Mouse (Mus musculus) heart, embryonic 11.5 days (tissue): ENCODE results near the gene Lysmd1. TPM values are rescaled to one million over a fixed set of nuclear protein-coding genes. Genes with fewer than 3 reads are reported as not detected.
A peak's percentile ranks its signal among the peaks of the same experiment; 100 is the strongest.

Source experiments
- ATAC-seq: fragments of 200-750 bp; cut with Nextera tagmentation; replicated peaks from 2 replicates; pipeline ENCODE4 v1.8.0; 2017; ENCODE audit warnings: moderate library complexity; ENCODE audit not compliant: insufficient number of reproducible peaks, low FRiP score, low TSS enrichment
- H3K27ac ChIP-seq: fragments of 300-500 bp; sonication (generic); 2 replicates; pipeline ENCODE4 v1.5.1; 2014; ENCODE audit warnings: mild to moderate bottlenecking, low read depth, low read length
- H3K27me3 ChIP-seq: fragments of 300-500 bp; sonication (generic); 2 replicates; pipeline ENCODE4 v1.6.1; 2014; ENCODE audit warnings: mild to moderate bottlenecking, low read length, mixed read lengths; ENCODE audit not compliant: control insufficient read depth, insufficient read depth
- H3K36me3 ChIP-seq: fragments of 300-500 bp; sonication (generic); 2 replicates; pipeline ENCODE4 v1.6.1; 2014; ENCODE audit warnings: mild to moderate bottlenecking, low read length, moderate library complexity, mixed read lengths; ENCODE audit not compliant: control insufficient read depth, insufficient read depth
- H3K4me1 ChIP-seq: fragments of 300-500 bp; sonication (generic); 2 replicates; pipeline ENCODE4 v1.6.1; 2014; ENCODE audit warnings: low read length; ENCODE audit not compliant: control insufficient read depth, insufficient read depth
- H3K4me2 ChIP-seq: fragments of 300-500 bp; sonication (generic); 2 replicates; pipeline ENCODE4 v1.6.1; 2014; ENCODE audit warnings: mild to moderate bottlenecking, moderate library complexity
- H3K4me3 ChIP-seq: fragments of 300-500 bp; sonication (generic); 2 replicates; pipeline ENCODE4 v1.5.1; 2014; ENCODE audit warnings: low read depth, low read length
- H3K9ac ChIP-seq: fragments of 300-500 bp; sonication (generic); 2 replicates; pipeline ENCODE4 v1.6.1; 2014; ENCODE audit warnings: mild to moderate bottlenecking, low read depth, low read length, moderate library complexity
- H3K9me3 ChIP-seq: fragments of 300-500 bp; sonication (generic); replicated peaks from 2 replicates; pipeline ENCODE4 v1.6.1; 2016; ENCODE audit warnings: low read length; ENCODE audit not compliant: control insufficient read depth
- WGBS: fragments of 180-500 bp; shearing (Covaris S2); extraction: QIAGEN DNeasy Blood & Tissue Kit; methylation state at CpG from one replicate; pipeline ENCODE4 v1.1.7; 2014; ENCODE audit not compliant: insufficient replicate concordance; 5-methylcytosine and 5-hydroxymethylcytosine counted together
- polyA plus RNA-seq: library from polyadenylated mRNA; unstranded; fragments of >200 nt; fragmentation: Nextera tagmentation; extraction: Ambion mirVana; gene quantifications from 2 replicates; pipeline ENCODE4 v1.2.1, GENCODE M21; 2014

The Lysmd1 gene
- polyA plus RNA-seq, 1 experiment from 2014 or later, result 6.5 TPM

DNA sequence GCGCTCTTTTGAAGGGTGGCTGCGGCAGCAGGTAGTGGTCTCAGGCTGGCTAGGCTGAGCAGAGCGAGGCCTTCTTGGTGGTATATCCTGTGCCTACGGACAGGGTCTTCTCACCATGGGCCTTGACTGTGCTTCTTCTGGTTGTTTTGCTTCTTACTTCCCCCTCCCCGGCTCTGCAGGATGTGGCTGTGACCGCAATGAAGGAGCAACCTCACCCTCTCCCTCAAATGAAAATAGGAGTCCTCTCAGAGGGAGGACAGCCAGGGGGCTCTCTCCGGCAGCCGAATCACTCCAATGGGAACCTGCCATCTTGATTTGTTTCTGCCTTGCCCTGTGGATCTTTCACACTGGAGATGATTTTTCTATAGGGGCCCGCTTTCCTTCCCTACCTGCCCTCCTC is 7.6 kb downstream of the Lysmd1 start:
- Histone ChIP-seq H3K9ac (no peak overlapping the region), H3K27ac (no peak overlapping the region), H3K36me3 (no peaks in the 10 kb centered on the region), H3K4me2 (no peak overlapping the region), H3K4me3 (no peak overlapping the region), H3K9me3 (no peaks in the 10 kb centered on the region), H3K27me3 (peaks cover 2% of the 10 kb centered on the region; the same call in 1 of the 2 replicates), H3K4me1 (no peaks in the 10 kb centered on the region)
- 89% methylated on average over 9 of the region's 9 CpGs for WGBS
- no peak for ATAC-seq

DNA sequence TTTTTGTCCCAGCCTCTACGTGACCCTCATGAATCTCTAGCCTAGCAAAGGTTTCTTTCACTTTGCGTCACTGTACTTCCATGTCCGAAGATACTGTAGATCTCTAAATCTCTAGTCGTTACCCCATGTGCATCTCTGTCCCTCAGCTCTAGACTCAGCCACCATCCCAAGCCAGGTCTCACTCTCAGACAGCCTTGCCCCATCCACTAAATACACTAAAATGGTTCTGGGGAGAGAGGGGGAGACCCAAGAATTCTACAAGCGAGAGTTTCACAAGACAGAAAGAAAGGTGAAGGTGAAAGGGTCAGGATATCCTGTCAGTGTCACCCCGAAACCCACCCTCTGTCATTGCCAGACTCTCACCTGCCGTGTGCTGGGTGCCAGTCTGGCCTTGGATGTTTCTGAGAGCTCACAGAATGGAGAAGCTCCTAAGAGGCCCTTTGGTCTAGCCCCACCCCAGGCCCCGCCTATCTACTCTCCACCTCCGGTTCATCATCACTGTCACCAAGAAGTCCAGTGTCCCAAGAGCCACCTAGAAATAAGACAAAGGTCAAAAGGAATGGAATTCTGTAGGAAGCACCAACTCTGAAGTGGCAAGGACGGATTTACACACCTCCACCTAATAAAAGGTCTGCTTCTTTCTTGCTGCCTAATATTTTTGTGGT is 8.2 kb downstream of the Lysmd1 start, which contains the start of gene Tnfaip8l2:
Gene Tnfaip8l2, minus strand, starts transcription at position 409 of the 665 bp plus-strand sequence.
- ATAC-seq, result no peak
- no peak within 1 kb of the TSS for H3K27ac ChIP-seq

DNA sequence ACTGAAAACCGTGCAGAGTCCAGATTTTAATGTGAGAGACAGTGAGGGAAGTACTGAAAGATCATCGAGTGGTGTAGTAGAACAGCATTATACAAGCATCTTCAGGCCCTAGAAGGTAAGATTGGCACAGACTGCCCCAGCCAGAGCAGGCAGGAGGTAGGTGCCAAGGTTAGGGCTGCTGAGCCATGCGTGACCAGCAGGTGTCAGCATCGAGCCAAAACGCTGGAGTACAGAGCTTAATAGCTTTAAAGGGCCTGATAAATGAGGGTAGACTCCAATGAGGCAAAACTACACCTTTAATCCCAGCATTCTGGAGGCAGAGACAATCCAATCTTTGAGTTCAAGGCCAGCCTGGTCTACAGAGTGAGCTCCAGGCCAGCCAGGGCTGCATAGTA is 8.7 kb downstream of the Lysmd1 start:
- no peak overlapping the region for H3K27ac ChIP-seq
- no peaks in the 10 kb centered on the region for H3K9me3 ChIP-seq
- no peaks in the 10 kb centered on the region for H3K36me3 ChIP-seq
- 9% methylated on average over 5 of the region's 5 CpGs for WGBS
- peaks cover 2% of the 10 kb centered on the region; the same call in 1 of the 2 replicates for H3K27me3 ChIP-seq
- H3K9ac ChIP-seq, result no peak overlapping the region
- no peaks in the 10 kb centered on the region for H3K4me1 ChIP-seq
- no peak overlapping the region for H3K4me2 ChIP-seq
- ATAC-seq, result no peak
- no peak overlapping the region for H3K4me3 ChIP-seq

More for the DNA sequence above, 8.2 kb downstream of the Lysmd1 start, which contains the start of gene Tnfaip8l2:
- H3K9ac ChIP-seq, result no peak within 1 kb of the TSS
- H3K4me3 ChIP-seq, result no peak within 1 kb of the TSS
- H3K9me3 ChIP-seq, result no peaks in the 10 kb centered on the region
- peaks cover 2% of the 10 kb centered on the region; the same call in 1 of the 2 replicates for H3K27me3 ChIP-seq
- no peak within 1 kb of the TSS for H3K4me2 ChIP-seq
- H3K36me3 ChIP-seq, result no peaks in the 10 kb centered on the region
- whole genome bisulfite sequencing, result 77% methylated on average over 10 of the region's 10 CpGs
- no peaks in the 10 kb centered on the region for H3K4me1 ChIP-seq

DNA sequence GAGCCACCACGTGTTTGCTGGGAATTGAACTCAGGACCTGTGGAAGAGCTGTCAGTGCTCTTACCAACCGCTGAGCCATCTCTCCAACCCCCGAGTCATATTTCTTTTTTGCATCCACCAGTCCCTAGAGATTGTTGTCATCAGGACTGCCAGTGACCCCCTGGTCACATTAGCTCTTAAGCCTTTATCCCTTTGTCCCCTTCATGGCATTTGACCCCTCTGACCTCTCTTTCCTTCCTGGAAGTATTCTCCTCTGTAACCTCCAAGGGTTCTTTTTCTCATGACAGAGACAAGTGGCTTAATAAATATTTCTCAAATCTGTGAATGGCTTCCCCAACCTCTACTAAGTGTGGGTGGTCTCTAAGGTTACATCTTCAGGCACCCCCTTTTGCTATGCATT is 14.0 kb downstream of the Lysmd1 start:
- Histone ChIP-seq H3K9me3 (no peaks in the 10 kb centered on the region), H3K27me3 (no peaks in the 10 kb centered on the region), H3K27ac (no peak overlapping the region), H3K9ac (no peak overlapping the region), H3K36me3 (no peaks in the 10 kb centered on the region), H3K4me3 (no peak overlapping the region), H3K4me2 (no peak overlapping the region), H3K4me1 (no peaks in the 10 kb centered on the region)
- WGBS, result 58% methylated on average over 3 of the region's 3 CpGs
- no peak for ATAC-seq

DNA sequence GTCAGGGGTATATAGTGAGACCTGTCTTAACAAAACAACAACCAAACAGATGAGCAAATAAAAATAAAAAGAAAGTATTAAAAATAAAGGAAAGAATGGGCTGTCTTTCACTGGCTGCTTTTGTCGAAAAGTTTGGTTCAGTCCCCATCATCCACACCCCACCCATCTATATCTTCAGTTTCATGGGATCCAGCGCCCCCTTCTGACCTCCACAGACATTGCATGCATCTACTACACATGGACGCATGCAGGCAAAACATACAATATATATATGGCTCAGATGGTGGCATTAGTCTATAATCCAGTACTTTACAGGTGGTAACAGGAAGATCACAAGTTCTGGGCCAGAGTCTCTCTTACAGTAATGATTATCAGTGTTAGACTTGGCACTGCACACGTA is 20.0 kb downstream of the Lysmd1 start:
- no peaks in the 10 kb centered on the region for H3K4me1 ChIP-seq
- H3K27ac ChIP-seq, result no peak overlapping the region
- no peak for ATAC-seq
- no peaks in the 10 kb centered on the region for H3K9me3 ChIP-seq
- H3K4me3 ChIP-seq, result no peak overlapping the region
- 46% methylated on average over 4 of the region's 4 CpGs for WGBS
- no peak overlapping the region for H3K9ac ChIP-seq
- H3K36me3 ChIP-seq, result no peaks in the 10 kb centered on the region
- H3K4me2 ChIP-seq, result no peak overlapping the region
- 0 out of 2 replicates have a peak, but pooled peaks cover 1% of the 10 kb centered on the region for H3K27me3 ChIP-seq

DNA sequence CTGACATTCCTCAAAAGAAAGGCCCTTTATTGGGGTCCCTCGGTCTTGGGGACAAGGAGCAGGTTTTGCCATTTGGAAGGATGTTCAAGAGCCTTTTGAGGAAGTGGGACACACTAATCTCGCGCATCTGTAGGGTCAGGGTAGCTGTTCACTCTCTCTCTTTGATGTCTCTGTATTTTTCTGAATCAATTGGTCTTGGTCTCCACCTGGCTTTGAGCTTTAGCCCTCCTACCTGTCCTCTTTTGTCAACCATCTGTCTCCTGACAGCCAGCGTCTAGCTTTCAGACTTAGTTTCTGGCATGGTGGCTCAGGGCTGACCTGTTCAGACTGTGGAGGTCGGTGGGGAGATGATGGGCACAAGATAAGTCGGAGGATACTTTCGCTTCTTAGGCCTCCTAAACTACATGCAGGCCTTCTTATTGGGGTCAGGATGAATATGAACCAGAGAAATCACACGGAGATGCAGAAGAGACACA is 25.7 kb downstream of the Lysmd1 start:
- peaks cover 29% of the 10 kb centered on the region for H3K4me1 ChIP-seq
- no peaks in the 10 kb centered on the region for H3K9me3 ChIP-seq
- peak overlapping the region; percentile 76 for H3K4me3 ChIP-seq
- H3K9ac ChIP-seq, result peak overlapping the region; percentile 63
- peak overlapping the region; percentile 96 for H3K4me2 ChIP-seq
- no peak overlapping the region for H3K27ac ChIP-seq
- H3K27me3 ChIP-seq, result peaks cover 9% of the 10 kb centered on the region
- WGBS, result 11% methylated on average over 8 of the region's 8 CpGs
- H3K36me3 ChIP-seq, result no peaks in the 10 kb centered on the region
- no peak for ATAC-seq

DNA sequence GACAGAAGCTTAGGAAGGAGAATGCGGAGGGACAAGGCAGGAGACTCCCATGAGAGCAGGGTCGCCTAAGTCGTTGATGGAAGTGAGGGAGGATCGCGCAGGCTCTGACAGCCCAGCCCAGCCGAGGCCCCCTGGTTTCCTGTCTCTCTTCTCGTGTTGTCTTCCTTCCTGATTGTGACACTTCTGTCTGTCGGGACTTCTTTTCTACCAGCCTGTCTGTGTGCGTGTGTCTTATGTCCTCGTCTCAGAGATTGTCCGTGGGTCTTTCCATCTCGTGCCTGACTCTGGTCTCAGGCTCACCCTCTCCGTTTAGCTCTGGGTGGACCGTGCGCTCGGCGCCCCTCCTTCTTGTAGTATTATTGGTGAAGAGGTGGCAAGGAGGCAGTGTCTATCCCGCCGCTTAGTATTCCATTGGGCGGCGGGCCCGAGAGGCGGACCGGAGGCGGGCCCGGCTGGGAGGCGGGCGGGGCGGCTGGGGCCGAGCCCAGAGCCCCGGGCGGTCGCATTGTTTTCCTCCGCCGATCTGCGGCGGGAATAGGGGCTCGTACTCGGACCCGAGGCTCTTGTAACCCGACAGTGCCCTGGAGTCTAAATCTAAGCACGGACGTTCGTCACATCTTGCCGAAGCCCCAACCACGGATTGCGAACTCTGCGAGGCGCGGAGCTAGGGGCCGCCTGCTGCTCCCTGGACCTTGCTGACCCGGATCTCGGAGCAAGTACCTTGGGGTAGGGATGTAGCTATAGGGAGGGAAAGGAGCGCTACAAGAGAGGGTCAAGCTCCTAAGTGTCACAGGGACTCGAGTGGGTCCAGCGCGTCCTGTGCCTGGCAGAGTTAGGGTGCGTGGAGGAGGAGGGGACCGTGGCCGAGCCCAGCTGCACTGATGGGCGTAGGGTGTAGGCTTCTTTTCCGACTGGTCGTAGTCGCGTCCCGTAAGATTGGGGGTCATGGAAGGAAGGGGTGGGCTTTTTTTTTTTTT is 26.4 kb downstream of the Lysmd1 start, which contains the start of gene Sema6c:
Gene Sema6c, plus strand, starts transcription at position 471 of the 977 bp plus-strand sequence.
- Histone ChIP-seq H3K36me3 (no peaks in the 10 kb centered on the region), H3K9me3 (no peaks in the 10 kb centered on the region), H3K27me3 (peaks cover 9% of the 10 kb centered on the region), H3K9ac (peak within 1 kb of the TSS; percentile 78), H3K4me2 (peak within 1 kb of the TSS; percentile 96), H3K4me1 (peaks cover 29% of the 10 kb centered on the region), H3K27ac (no peak within 1 kb of the TSS), H3K4me3 (peak within 1 kb of the TSS; percentile 76)
- peak; percentile 90 for ATAC-seq
- WGBS, result under 1% methylated on average over 66 of the region's 66 CpGs

DNA sequence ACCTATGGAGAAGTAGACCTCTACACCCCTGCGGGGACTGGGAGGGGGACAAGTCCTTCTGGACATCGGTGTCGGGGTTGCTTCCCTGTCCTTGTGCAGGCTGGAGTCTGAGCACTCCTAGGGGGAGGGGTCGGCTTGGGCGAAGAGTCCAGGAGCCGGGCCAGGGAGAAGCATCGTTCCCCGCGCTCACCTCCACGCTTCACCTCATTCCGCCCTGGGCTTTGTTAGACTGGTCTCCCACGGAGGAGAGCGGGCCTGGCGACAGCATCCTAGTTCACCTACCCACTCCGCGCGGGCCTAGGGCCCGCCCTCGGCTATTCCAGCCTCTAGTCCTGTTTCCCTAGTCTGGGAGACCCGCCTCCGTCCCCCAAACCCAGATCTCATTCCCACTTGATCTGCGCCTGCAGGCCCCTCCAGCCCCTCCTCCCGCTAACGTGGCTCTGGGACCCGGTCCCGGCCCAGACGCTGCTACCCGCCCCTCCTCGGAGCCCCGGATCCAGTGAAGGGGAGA is 27.2 kb downstream of the Lysmd1 start:
- under 1% methylated on average over 30 of the region's 30 CpGs for WGBS
- peak overlapping the region; percentile 76 for H3K4me3 ChIP-seq
- no peaks in the 10 kb centered on the region for H3K36me3 ChIP-seq
- ATAC-seq, result no peak
- H3K9ac ChIP-seq, result peak overlapping the region; percentile 78
- H3K4me2 ChIP-seq, result peak overlapping the region; percentile 96
- H3K27ac ChIP-seq, result no peak overlapping the region
- H3K27me3 ChIP-seq, result peaks cover 9% of the 10 kb centered on the region
- H3K4me1 ChIP-seq, result peaks cover 29% of the 10 kb centered on the region
- H3K9me3 ChIP-seq, result no peaks in the 10 kb centered on the region
